Mouse (Mus musculus): ENCODE results near the gene Gm7075. TPM values are rescaled to one million over a fixed set of nuclear protein-coding genes. Genes with fewer than 3 reads are reported as not detected.
"Not testable (repeated sequence)": the region's sequence is repeated elsewhere in the genome, so short reads cannot be mapped to it uniquely, and the experiment has no call there.

The Gm7075 gene
- total RNA-seq (2021), result not detected in 2 replicates
- long read RNA-seq, transcript Gm7075-201 (1 exons, 425 nt), result major isoform, 15 of 15 reads
- long read RNA-seq, partial matches to known transcripts, result 0 of 15 reads
- long read RNA-seq, other reads (novel, unspliced or antisense), result 0 of 15 reads

DNA sequence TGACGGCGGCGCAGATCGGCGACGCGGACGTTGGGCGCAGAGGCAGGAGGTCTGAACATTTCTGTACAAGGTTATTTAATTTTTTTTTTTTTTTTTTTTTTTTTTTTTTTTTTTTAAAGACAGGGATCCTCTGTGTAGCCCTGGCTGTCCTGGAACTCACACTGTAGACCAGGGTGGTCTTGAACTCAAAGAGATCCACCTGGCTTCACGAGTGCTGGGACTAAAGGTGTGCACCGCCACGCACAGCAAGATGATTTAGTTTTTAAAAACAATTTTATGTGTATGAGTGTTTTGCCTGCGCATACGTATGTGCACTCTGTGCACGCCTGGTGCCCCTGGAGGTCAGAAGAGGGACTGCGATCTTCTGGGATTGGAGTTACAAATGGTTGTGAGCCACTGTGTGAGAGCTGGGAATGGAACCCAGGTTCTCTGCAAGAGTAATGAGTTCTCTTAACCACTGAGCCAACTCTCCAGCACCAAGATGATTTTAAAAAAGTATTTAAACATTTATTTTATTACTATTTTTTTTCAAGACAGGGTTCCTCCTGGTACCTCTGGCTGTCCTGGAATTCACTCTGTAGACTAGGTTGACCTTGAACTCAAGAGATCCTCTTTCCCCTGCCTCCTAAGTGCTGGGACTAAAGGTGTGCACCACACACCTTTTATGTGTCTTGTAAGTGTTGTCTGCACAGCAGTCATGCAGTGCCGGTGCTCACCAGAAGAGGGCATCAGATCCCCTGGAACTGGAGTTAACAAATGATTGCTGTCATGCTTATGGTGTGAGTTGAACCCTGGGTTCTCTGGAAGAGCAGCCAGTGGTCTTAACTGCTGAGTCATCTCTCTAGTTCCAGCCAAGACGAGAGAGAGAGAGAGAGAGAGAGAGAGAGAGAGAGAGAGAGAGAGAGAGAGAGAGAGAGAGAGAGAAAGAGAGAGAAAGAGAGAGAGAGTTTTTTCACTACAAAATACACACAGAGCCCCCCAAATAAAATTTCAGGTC lies at the start of gene Gm7075:
Gm7075 (minus strand) TSS at position 51 of the 997 bp plus-strand sequence.
- peak; percentile 63 for DNase-seq

DNA sequence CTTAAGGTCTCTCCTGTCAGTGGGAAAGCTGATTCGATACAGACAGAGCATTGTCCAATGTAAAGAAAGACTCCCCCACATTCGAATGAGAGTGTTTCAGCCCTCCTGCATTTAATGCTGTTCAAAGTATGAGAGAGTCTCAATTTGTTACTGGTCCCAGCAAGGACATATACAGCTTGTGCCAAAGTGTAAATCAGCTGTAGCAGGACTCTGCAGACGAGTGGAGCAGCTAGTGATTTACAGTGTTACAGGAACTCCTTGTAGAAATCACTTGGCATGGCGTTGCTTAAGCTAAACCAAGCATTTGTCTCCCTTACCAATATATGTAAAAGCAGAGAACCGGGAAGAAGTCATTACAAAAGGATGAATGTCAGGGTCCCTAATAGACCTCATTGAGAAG lies 39.3 kb upstream of the Gm7075 start:
- DNase-seq, result no peak

- no peak for DNase-seq
These were observed 35.9 kb upstream of the Gm7075 start for GRCm38 (mm10) chr10:63457292-63458128.

DNA sequence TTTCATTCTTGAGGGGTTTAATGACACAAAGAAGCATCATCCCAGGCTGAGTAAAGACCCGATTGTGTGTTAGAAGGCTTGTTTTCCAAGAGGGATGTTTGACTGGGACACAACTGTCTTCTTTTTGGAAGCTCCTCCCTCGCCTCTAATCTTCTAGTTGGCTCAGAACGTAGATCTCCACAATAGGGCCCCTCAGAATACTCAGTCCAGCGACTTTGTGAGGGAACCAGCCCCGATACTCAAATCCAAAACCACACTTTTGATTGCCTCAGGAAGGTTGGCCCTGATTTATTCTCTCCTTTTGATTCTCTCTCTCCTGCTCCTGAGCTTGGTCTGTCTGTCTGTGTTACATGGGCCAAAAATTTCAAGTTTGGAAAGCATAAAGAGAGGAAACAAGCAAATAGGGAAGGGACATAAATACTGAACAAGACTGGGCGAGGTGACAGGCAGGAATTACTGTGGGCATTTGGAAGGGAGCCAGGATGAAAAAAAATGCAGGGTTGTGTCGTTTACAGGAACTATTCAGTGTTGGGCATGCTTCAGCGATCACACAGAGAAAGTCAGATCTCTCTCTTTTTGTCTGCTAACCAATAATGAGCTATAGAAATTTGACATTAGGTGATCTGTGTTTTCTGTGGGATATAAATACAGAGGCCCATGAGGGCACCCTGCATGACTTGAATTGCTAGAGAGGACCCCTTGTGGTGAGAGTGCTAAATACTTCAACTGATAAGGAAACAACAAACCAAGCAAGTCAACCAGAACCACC lies 33.7 kb upstream of the Gm7075 start:
- no peak for DNase-seq

- no peak for DNase-seq
These were observed 32.3 kb upstream of the Gm7075 start for GRCm38 (mm10) chr10:63453926-63454325.

DNA sequence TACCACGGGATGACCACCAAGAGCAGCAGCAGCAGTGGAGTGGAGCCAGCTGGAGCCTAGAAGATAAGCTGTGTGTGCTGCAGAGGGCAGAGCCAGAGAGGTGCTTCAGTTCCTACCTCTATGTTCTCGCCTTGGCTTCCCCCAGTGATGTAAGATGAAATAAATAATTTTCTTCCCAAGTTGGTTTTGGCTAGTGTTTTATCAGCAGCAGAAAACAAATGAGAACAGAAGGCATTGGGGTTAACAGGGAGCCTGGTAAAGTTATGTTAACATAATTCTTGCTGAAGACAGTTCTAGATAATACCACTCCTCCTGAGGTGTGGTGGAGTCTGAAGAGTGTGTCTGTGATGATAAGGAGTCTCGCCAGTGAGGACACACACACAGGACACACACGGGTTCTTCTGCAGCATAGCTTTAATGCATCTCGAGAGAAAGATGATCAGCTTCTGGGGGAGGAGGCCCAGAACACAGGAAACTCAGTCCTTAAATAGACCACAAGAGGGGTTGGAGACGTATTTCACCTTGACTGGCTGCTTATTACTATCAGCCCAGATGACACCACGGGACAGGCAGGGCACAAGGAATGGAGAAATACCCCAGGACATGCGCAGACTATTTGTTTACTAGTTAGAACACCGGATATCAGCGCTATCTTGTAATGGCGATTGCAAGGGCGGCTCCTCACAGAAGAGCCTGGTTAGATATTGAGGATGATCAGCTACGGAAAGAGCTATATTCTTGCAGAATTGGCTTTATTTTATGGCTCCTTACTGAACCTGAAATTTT lies 23.2 kb upstream of the Gm7075 start:
- DNase-seq, result not testable (repeated sequence)

GRCm38 (mm10) chr10:63439694-63440228 lies 18.2 kb upstream of the Gm7075 start:
- DNase-seq, result no peak

GRCm38 (mm10) chr10:63438736-63439262 lies 17.2 kb upstream of the Gm7075 start:
- DNase-seq, result no peak

DNA sequence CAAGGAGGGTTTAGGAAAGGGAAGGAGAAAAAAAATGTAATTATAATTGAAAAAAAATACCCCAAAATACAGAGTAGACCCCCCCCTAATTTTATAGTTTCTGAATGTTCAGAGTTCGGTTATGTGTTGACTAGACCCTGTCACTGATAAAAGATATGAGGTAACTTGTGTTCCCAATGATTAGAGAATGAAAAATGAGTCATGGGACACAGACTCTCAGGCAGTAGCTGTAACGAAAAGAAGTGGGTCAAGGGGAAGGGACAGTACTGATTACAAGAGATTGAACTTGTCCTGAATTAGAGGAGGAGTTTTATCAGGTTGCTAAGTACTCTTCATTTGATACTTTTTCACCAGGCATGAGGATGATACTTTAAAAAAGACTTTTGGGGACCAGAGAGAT lies 11.3 kb upstream of the Gm7075 start:
- DNase-seq, result no peak

DNA sequence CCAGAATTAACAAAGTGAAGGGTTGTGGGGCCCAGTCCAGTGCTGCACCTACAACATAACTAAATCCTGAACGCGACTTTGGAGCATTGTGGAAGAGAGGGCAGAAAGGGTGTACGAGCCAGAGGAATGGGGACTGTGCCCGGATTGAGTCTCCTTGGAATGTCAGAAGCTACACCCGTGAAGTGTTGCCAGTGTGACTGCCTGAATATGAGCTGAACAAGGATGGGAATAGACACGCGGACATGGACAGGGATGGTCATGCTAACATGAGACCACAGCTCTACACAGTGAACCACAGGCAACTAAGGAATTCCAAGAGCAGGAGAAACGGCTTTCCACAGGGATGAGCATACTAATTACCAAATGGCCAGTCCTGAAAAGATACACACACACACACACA lies 10.5 kb upstream of the Gm7075 start:
- no peak for DNase-seq

DNA sequence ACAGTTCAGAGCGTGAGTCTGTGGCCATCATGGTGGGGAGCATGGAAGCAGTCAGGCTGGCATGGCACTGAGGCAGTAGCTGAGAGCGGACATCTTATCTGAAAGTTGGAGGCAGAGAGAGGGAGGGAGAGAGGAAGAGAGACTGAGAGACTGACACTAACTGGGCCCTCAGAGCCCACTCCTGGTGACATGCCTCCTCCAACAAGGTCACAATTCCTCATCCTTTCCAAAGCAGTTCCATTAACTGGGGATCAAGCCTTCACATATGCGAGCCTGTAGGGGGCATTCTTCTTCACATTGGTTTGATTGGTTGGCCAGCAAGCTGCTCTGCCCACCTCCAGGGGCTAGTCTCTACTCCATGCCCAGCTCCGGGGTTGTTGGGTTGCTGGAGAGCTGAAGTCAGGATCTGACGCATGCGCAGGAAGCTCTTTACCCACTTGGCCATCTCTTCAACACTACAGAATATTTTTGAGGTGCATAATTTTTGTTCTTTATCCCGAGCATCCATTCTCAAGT lies 9.7 kb upstream of the Gm7075 start:
- DNase-seq, result no peak

GRCm38 (mm10) chr10:63429785-63430305 lies 8.3 kb upstream of the Gm7075 start, which contains the start of gene Ctnna3:
Gene Ctnna3 (plus strand): TSS chr10:63430098.
- DNase-seq, result peak; percentile 89

GRCm38 (mm10) chr10:63429380-63429779 lies 7.8 kb upstream of the Gm7075 start:
- peak; percentile 96 for DNase-seq

- DNase-seq, result no peak
These were observed 7.4 kb upstream of the Gm7075 start for GRCm38 (mm10) chr10:63429023-63429340.

GRCm38 (mm10) chr10:63428243-63429022 lies 6.8 kb upstream of the Gm7075 start:
- DNase-seq, result peak; percentile 20

GRCm38 (mm10) chr10:63427146-63427545 lies 5.6 kb upstream of the Gm7075 start:
- no peak for DNase-seq

GRCm38 (mm10) chr10:63424475-63424814 lies 2.9 kb upstream of the Gm7075 start:
- DNase-seq, result peak; percentile 17

DNA sequence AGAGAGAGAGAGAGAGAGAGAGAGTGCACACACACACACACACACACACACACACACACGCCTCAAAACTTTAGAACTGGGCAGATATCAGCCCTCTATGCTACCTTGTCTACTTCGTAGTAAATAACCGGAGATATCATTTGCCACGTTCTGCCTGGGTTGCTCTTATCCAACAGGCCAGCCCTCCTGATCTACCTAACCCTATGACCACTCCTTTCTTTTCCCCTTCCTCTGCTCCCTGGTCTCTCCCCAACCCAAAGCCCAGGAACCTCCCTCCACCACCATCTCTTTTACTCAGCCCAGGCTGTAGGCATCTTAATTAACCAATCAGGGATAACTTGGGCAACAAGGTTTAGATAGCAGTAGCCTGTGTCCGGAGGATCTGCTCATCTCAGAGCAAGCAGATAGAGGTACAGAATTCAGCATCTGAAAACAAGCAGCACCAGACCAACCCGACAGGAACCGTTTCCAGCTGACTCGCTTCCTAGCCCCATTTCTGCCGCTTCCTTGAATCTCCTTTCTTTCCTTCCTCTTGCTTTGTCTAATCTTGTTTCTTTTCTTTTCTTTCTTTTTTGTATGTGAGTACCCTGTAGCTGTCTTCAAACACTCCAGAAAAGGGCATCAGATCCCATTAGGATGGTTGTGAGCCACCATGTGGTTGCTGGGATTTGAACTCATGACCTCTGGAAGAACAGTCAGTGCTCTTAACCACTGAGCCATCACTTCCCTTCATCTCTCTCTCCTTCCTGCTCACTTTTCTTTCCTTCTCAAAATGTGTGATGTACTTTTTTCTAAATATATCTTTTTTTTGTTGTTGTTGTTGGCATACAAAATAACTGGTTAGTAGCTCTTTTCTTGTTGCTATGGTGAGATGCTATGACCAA lies 2.2 kb upstream of the Gm7075 start:
- no peak for DNase-seq

GRCm38 (mm10) chr10:63422736-63422992 lies 1.1 kb upstream of the Gm7075 start:
- DNase-seq, result no peak
